Mouse (Mus musculus): ENCODE results near the gene Zfp541. TPM values are rescaled to one million over a fixed set of nuclear protein-coding genes. Genes with fewer than 3 reads are reported as not detected.

Zfp541 gene
- polyA plus RNA-seq, 1 experiment = 0.01 TPM

DNA sequence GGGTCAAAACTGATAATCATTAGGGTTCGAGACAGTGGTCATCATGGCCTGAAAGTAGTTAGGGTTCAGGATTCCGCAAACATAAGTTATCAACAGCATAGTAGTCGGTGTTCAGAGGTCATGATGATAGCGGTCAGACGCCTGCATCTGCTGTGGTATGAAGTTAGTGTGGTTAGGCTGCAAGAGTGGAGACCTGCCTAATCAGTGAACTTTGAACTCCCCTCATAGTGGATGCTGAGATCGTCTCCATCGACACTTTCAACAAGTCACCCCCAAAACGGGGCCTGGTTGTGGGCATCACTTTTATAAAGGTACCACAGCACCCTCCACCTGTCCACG lies 58.6 kb downstream of the Zfp541 start:
- no peak for TF ChIP-seq GATA1 (IDR thresholded peaks at IDR 0.05; ENCODE audit: low read length)

DNA sequence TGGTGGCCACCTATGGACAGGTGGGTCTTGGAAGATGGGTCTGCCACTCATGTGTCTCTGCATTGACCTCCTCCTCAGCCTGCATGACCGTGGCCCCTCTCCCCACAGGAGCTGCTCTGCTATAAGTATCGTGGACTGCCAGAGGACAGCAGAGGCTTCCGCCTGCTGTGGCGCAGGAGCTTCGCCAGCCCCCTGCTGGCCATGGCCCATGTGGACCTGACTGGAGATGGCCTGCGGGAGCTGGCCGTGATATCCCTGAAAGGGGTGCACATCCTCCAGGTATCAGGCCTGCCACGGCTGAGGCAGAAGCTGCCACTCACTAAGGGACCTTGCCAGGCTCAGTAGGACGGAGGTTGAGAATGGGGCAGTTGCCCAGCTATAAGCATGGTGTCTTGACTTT lies 64.2 kb downstream of the Zfp541 start:
- TF ChIP-seq GATA1 (IDR thresholded peaks at IDR 0.05; ENCODE audit: low read length) = no peak

DNA sequence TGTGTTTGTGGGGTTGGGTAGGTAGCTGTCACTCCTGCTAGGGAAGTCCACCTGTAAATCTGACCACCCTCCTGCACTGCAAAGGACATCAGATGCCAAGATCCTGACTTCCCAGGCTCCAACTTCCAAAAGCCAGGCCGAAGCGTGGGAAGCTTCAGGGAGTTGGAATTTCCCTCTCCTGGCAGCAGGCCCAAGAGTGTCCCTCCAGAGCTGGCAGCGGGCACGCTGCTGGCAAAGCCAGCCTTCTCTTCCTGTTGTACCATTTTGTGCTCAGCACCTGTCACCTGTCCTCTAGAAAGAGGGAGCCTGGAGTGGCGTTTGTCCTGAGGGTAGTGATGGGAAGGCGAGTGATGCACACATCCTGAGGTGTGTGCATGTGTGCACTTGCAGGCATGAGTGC lies 66.7 kb downstream of the Zfp541 start:
- TF ChIP-seq GATA1 (IDR thresholded peaks at IDR 0.05; ENCODE audit: low read length) = no peak

DNA sequence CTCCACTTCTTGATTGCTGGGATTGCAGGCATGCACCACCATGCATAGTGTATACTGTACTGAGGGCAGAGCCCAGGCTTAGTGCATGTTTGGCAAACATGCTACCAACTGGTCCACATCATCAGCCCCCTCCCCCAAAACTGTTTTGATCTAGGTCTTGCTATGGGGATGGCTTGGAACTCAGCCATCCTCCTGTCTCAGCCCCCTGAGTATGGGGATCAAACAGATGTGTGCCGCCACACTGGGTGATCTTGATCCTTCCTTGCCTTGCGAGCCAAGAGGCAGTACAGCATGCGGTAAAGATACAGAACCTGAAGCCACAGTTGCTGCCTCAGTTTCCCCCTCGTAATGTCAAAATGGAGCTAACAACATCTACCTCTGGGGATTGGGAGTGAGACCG lies 67.3 kb downstream of the Zfp541 start:
- TF ChIP-seq GATA1 (IDR thresholded peaks at IDR 0.05; ENCODE audit: low read length) = no peak

DNA sequence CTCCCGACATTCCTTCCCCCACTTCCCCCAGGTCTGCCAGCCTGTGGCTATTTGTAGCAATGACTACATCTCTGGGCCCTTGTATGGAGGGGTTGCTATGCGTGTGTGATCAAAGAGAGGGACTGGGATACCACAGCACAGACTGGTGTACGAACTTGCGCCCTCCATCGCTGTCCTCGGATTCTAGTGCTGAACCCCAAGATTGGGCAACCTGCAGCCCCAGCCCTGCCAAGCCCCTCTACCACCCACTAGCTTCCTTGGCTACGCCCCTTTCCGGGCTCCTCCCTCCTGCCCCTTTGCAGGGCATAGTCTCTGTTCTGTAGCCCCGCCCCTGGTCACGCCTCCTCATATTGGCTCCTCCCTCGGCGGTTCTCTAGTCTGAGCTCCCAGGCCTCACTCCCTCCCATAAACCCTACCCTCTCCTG lies 67.8 kb downstream of the Zfp541 start, which contains the start of gene Slc8a2:
TSS of gene Slc8a2 (plus strand) at position 406 of the 425 bp plus-strand sequence.
- TF ChIP-seq GATA1 (IDR thresholded peaks at IDR 0.05; ENCODE audit: low read length) = no peak

DNA sequence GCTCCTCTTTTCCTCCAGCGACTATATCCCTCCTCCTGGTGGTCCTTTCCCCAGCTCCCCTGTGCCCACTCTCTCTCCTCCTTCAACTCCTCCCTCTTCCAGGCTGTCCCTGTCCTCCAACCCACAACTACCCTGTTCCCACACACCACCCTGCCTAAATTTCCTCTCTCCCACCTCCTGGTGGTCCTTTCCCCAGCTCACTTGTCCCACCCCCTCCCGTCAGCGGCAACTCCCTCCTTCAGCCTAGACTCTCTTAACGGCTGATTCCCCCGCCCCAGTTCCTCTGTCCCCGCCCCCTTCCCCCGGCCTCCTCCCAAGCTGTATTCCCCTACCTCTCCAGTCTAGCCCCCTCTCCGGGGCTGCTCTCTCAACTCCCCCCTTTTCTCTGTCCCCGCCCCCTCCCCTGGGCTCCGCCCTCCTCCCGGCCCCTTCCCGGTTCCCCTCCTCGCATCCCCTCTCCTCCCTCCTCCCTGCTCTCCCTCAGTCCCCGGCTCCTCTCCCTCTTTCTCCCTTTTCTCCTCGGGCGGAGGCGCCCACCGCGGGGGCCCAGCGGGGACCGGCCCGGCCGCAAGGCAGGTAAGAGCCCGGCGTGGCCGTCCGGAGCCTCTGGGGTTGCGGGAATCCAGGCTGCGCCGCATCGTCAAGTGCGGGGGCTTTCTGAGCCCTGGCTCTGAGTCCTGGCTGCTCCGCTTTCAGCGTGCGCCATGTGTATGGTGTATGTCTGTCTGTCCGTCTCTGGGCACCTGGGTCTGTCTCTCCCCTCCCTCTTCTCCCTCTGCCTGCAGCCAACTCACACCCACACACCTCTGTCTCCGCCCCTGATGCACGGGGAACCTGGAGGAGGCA lies 68.5 kb downstream of the Zfp541 start:
- no peak for TF ChIP-seq GATA1 (IDR thresholded peaks at IDR 0.05; ENCODE audit: low read length)

DNA sequence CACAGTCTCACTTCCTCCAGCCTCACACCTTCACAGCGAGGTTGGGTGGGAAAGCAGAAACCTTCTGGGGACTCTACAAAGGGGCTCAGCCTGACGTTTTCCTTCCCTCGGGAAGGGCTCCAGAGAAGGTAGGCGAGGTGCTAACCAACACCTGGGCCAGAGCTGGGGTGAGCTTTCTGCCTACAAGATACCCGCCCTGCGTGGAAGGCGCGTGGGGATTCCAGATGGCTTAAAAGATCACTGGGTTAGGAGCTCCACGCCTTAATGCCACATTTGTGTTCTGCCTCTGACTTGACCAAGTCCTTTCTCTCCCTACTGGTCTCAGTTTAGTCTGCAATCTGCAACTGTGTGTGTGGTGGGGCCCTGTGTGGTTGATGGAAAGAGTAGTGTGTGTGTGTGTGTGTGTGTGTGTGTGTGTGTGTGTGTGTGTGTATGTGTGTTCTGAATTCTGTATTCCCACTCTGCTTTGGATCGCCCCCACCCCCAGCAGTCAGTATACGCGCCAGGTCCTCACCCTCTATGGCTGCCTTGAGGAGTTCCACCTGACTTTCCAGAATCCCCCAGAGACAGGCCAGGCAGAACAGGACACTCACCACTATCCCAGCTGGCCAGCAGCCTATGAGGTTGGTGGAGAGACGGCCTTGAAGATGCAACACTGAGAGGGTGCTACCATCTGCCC lies 69.5 kb downstream of the Zfp541 start:
- no peak for TF ChIP-seq GATA1 (IDR thresholded peaks at IDR 0.05; ENCODE audit: low read length)

DNA sequence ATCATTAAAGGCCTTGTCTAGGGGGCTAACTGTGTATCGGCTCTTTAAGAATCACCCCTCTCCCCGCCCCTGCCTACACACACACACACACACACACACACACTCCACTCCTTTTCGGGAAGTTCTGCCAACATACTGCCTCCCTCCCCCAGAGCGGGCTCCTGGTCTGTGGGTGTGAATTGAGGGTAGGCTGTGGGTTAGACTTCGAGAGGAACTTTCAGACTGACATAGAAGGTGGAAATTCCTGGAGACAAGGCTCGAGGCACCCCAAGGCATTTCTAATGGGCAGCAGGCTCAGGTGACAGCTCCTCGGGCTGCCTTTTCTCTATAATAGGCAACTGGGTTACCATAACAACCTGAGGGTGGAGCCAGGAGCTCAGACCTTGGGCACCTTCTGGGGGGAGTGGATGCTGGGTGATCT lies 70.6 kb downstream of the Zfp541 start:
- TF ChIP-seq GATA1 (IDR thresholded peaks at IDR 0.05; ENCODE audit: low read length) = no peak

DNA sequence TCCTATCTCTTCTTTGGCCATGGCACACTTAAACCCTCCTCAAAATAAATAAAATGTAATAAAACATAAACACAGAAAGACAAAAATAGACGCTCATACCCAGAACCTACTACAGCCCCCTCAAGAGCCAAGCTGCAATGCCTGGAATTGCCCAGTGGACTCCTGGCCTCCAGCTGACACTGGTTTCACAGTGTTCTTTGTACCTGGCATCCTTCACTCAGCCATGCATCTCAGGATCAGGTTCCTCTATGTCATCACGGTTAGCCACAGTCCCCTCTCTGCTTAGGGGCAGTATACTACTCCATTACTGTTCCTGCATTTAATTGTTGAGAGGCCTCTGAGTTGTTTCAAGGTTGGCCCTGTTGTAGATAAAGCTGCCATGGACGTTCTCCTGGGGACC lies 71.3 kb downstream of the Zfp541 start:
- no peak for TF ChIP-seq GATA1 (IDR thresholded peaks at IDR 0.05; ENCODE audit: low read length)

DNA sequence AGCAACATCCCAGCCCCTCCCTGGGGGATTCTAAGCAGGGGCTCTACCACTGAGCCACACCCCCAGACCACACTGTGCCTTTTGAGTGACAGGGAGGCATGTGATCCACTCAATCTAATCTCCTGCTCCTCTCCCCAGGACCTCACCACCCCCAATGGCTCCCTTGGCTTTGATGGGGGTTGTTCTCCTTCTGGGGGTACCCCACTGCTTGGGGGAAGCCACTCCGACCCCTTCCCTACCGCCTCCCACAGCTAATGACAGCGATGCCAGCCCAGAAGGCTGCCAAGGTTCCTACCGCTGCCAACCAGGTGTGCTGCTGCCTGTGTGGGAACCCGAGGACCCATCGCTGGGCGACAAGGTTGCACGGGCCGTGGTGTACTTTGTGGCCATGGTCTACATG lies 72.1 kb downstream of the Zfp541 start:
- TF ChIP-seq GATA1 (IDR thresholded peaks at IDR 0.05; ENCODE audit: low read length) = no peak

DNA sequence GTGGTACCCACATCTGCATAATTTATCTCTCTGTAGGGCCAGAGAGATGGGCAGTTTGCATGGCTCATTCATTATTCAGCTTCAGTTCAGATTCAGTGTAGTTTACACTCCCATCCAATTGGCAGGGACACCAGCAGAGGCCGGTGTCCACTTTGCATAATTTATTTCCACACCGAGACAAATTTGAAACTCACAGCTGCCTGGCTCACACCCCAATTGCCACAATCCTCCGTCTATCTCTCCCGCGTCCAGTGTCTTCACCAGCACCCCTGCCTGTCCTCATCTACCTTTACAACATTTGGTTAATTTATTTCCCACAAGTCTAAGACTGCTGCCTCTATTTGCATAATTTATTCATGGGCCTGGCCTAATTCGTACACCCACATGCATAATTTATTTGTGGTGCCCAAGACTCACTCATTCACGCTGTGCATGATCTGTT lies 73.4 kb downstream of the Zfp541 start:
- TF ChIP-seq GATA1 (IDR thresholded peaks at IDR 0.05; ENCODE audit: low read length) = no peak

Other genes starting within 250 kb of the Zfp541 start
- gene Obox6, start 222.1 kb upstream of the Zfp541 start, polyA plus RNA-seq (2012) = not detected in 2 replicates
- gene Crx, start 181.8 kb upstream of the Zfp541 start, polyA plus RNA-seq (2012) = not detected in 2 replicates
- not detected in 2 replicates for gene Crxos, start 179.2 kb upstream of the Zfp541 start, polyA plus RNA-seq (2012)
- gene Selenow, start 139.4 kb upstream of the Zfp541 start, polyA plus RNA-seq (2012) = 1,588 and 1,768 TPM in 2 replicates
- 874 and 894 TPM in 2 replicates for gene Nop53, start 115.7 kb upstream of the Zfp541 start, polyA plus RNA-seq (2012)
- 0.31 and 0.33 TPM in 2 replicates for gene Ehd2, start 94.2 kb upstream of the Zfp541 start, polyA plus RNA-seq (2012)
- 82.3 and 97.4 TPM in 2 replicates for gene Bicra, start 13.9 kb upstream of the Zfp541 start, polyA plus RNA-seq (2012)
- gene Napa, start 36.6 kb downstream of the Zfp541 start, polyA plus RNA-seq (2012) = 271 and 283 TPM in 2 replicates
- 32.6 and 47.9 TPM in 2 replicates for gene Kptn, start 58.1 kb downstream of the Zfp541 start, polyA plus RNA-seq (2012)
- 0.01 TPM in 2 replicates for gene Slc8a2, start 68.0 kb downstream of the Zfp541 start, polyA plus RNA-seq (2012)
- not detected in 2 replicates for gene Meis3, start 113.3 kb downstream of the Zfp541 start, polyA plus RNA-seq (2012)
- 26.6 and 27.1 TPM in 2 replicates for gene Dhx34, start 160.2 kb downstream of the Zfp541 start, polyA plus RNA-seq (2012)
- 0.08 and 0.14 TPM in 2 replicates for gene C5ar2, start 182.3 kb downstream of the Zfp541 start, polyA plus RNA-seq (2012)
- 0.02 TPM in 1 of 2 replicates, not detected in the other for gene C5ar1, start 197.7 kb downstream of the Zfp541 start, polyA plus RNA-seq (2012)
- gene Inafm1, start 211.8 kb downstream of the Zfp541 start, polyA plus RNA-seq (2012) = 326 and 427 TPM in 2 replicates
- 142 and 204 TPM in 2 replicates for gene Ccdc9, start 225.0 kb downstream of the Zfp541 start, polyA plus RNA-seq (2012)
- 226 and 291 TPM in 2 replicates for gene Bbc3, start 246.6 kb downstream of the Zfp541 start, polyA plus RNA-seq (2012)